Mouse (Mus musculus): Measurements from ENCODE around the gene Cdc7. TPM values are rescaled to one million over a fixed set of nuclear protein-coding genes. Genes with fewer than 3 reads are reported as not detected.
"Not testable (repeated sequence)": the region's sequence is repeated elsewhere in the genome, so short reads cannot be mapped to it uniquely, and the experiment has no call there.

The Cdc7 gene
- polyA plus RNA-seq, 1 experiment from 2014 or later: 35.0 TPM

- WGBS: 82% methylated on average over 3 of the region's 3 CpGs
Observed at GRCm38 (mm10) chr5:106959031-106959430, 5.1 kb upstream of the Cdc7 start.

GRCm38 (mm10) chr5:106960451-106960850 is 3.7 kb upstream of the Cdc7 start:
- Histone ChIP-seq H3K27ac (replicated peaks; ENCODE audit: low read depth, low read length) (no peak overlapping the region), H3K4me2 (ENCODE audit: low read depth, low read length) (no peak overlapping the region), H3K4me1 (ENCODE audit: control insufficient read depth, insufficient read depth, low read length) (peaks cover 3% of the 10 kb centered on the region; the same call in 1 of the 2 replicates), H3K9ac (ENCODE audit: low read depth, low read length) (no peak overlapping the region), H3K36me3 (ENCODE audit: control insufficient read depth, insufficient read depth, low read length) (no peaks in the 10 kb centered on the region), H3K9me3 (ENCODE audit: control insufficient read depth, low read length) (0 out of 2 replicates have a peak, but pooled peaks cover 5% of the 10 kb centered on the region), H3K27me3 (replicated peaks; ENCODE audit: control insufficient read depth, insufficient read depth, low read length) (no peaks in the 10 kb centered on the region), H3K4me3 (ENCODE audit: low read depth, low read length) (no peak overlapping the region)
- 80% methylated on average over 2 of the region's 2 CpGs for WGBS
- DNase-seq (ENCODE audit: low spot score): no peak
- ATAC-seq (ENCODE audit: low read depth): no peak

More at GRCm38 (mm10) chr5:106959031-106959430, 5.1 kb upstream of the Cdc7 start:
- Histone ChIP-seq H3K9me3 (ENCODE audit: control insufficient read depth, low read length) (peaks cover 5% of the 10 kb centered on the region; the same call in 1 of the 2 replicates), H3K9ac (ENCODE audit: low read depth, low read length) (no peak overlapping the region), H3K27me3 (replicated peaks; ENCODE audit: control insufficient read depth, insufficient read depth, low read length) (no peaks in the 10 kb centered on the region), H3K4me3 (ENCODE audit: low read depth, low read length) (no peak overlapping the region), H3K4me2 (ENCODE audit: low read depth, low read length) (no peak overlapping the region), H3K36me3 (ENCODE audit: control insufficient read depth, insufficient read depth, low read length) (no peaks in the 10 kb centered on the region), H3K27ac (replicated peaks; ENCODE audit: low read depth, low read length) (no peak overlapping the region), H3K4me1 (ENCODE audit: control insufficient read depth, insufficient read depth, low read length) (peaks cover 3% of the 10 kb centered on the region; the same call in 1 of the 2 replicates)
- DNase-seq (ENCODE audit: low spot score) (no peak), ATAC-seq (ENCODE audit: low read depth) (no peak)

- peak overlapping the region; percentile 88 for H3K4me2 ChIP-seq (ENCODE audit: low read depth, low read length)
- no peaks in the 10 kb centered on the region for H3K27me3 ChIP-seq (replicated peaks; ENCODE audit: control insufficient read depth, insufficient read depth, low read length)
- H3K4me3 ChIP-seq (ENCODE audit: low read depth, low read length): peak overlapping the region; percentile 85
- H3K4me1 ChIP-seq (ENCODE audit: control insufficient read depth, insufficient read depth, low read length): peaks cover 3% of the 10 kb centered on the region; the same call in 1 of the 2 replicates
- 0 out of 2 replicates have a peak, but pooled peaks cover 3% of the 10 kb centered on the region for H3K9me3 ChIP-seq (ENCODE audit: control insufficient read depth, low read length)
- peak overlapping the region; percentile 39; the same call in 1 of the 2 replicates for H3K27ac ChIP-seq (replicated peaks; ENCODE audit: low read depth, low read length)
- ATAC-seq (ENCODE audit: low read depth) (peak; percentile 90), DNase-seq (ENCODE audit: low spot score) (peak; percentile 33)
- WGBS: under 1% methylated on average over 38 of the region's 41 CpGs
- peak overlapping the region; percentile 80 for H3K9ac ChIP-seq (ENCODE audit: low read depth, low read length)
- H3K36me3 ChIP-seq (ENCODE audit: control insufficient read depth, insufficient read depth, low read length): peaks cover 14% of the 10 kb centered on the region
Observed at GRCm38 (mm10) chr5:106964513-106965014, 442 bp downstream of the Cdc7 start.

- H3K4me3 ChIP-seq (ENCODE audit: low read depth, low read length): no peak overlapping the region
- 91% methylated on average over 3 of the region's 3 CpGs for WGBS
- DNase-seq (ENCODE audit: low spot score) (no peak), ATAC-seq (ENCODE audit: low read depth) (no peak)
- no peak overlapping the region for H3K9ac ChIP-seq (ENCODE audit: low read depth, low read length)
- no peaks in the 10 kb centered on the region for H3K27me3 ChIP-seq (replicated peaks; ENCODE audit: control insufficient read depth, insufficient read depth, low read length)
- H3K9me3 ChIP-seq (ENCODE audit: control insufficient read depth, low read length): no peaks in the 10 kb centered on the region
- H3K4me2 ChIP-seq (ENCODE audit: low read depth, low read length): no peak overlapping the region
- peaks cover 32% of the 10 kb centered on the region for H3K36me3 ChIP-seq (ENCODE audit: control insufficient read depth, insufficient read depth, low read length)
- H3K4me1 ChIP-seq (ENCODE audit: control insufficient read depth, insufficient read depth, low read length): peaks cover 3% of the 10 kb centered on the region; the same call in 1 of the 2 replicates
- H3K27ac ChIP-seq (replicated peaks; ENCODE audit: low read depth, low read length): no peak overlapping the region
Observed at GRCm38 (mm10) chr5:106966443-106966842, 2.3 kb downstream of the Cdc7 start.

- Histone ChIP-seq H3K9me3 (ENCODE audit: control insufficient read depth, low read length) (no peaks in the 10 kb centered on the region), H3K4me1 (ENCODE audit: control insufficient read depth, insufficient read depth, low read length) (peaks cover 3% of the 10 kb centered on the region; the same call in 1 of the 2 replicates), H3K9ac (ENCODE audit: low read depth, low read length) (no peak overlapping the region), H3K4me2 (ENCODE audit: low read depth, low read length) (no peak overlapping the region), H3K4me3 (ENCODE audit: low read depth, low read length) (no peak overlapping the region), H3K27me3 (replicated peaks; ENCODE audit: control insufficient read depth, insufficient read depth, low read length) (no peaks in the 10 kb centered on the region), H3K27ac (replicated peaks; ENCODE audit: low read depth, low read length) (no peak overlapping the region), H3K36me3 (ENCODE audit: control insufficient read depth, insufficient read depth, low read length) (peaks cover 41% of the 10 kb centered on the region)
- 100% methylated on average over 1 of the region's 1 CpGs for WGBS
- ATAC-seq (ENCODE audit: low read depth) (no peak), DNase-seq (ENCODE audit: low spot score) (no peak)
Observed at GRCm38 (mm10) chr5:106967578-106967977, 3.5 kb downstream of the Cdc7 start.

GRCm38 (mm10) chr5:106973883-106974282 is 9.8 kb downstream of the Cdc7 start:
- no peak overlapping the region for H3K27ac ChIP-seq (replicated peaks; ENCODE audit: low read depth, low read length)
- DNase-seq (ENCODE audit: low spot score): no peak
- no peaks in the 10 kb centered on the region for H3K27me3 ChIP-seq (replicated peaks; ENCODE audit: control insufficient read depth, insufficient read depth, low read length)
- H3K4me1 ChIP-seq (ENCODE audit: control insufficient read depth, insufficient read depth, low read length): no peaks in the 10 kb centered on the region
- H3K4me3 ChIP-seq (ENCODE audit: low read depth, low read length): no peak overlapping the region
- H3K4me2 ChIP-seq (ENCODE audit: low read depth, low read length): no peak overlapping the region
- ATAC-seq (ENCODE audit: low read depth): no peak
- peaks cover 94% of the 10 kb centered on the region for H3K36me3 ChIP-seq (ENCODE audit: control insufficient read depth, insufficient read depth, low read length)
- H3K9me3 ChIP-seq (ENCODE audit: control insufficient read depth, low read length): no peaks in the 10 kb centered on the region
- no peak overlapping the region for H3K9ac ChIP-seq (ENCODE audit: low read depth, low read length)
- 83% methylated on average over 7 of the region's 7 CpGs for WGBS

GRCm38 (mm10) chr5:106979156-106979555 is 15.0 kb downstream of the Cdc7 start:
- ATAC-seq (ENCODE audit: low read depth) (no peak), DNase-seq (ENCODE audit: low spot score) (peak; percentile 43)
- no peak overlapping the region for H3K27ac ChIP-seq (replicated peaks; ENCODE audit: low read depth, low read length)
- H3K4me1 ChIP-seq (ENCODE audit: control insufficient read depth, insufficient read depth, low read length): no peaks in the 10 kb centered on the region
- H3K9ac ChIP-seq (ENCODE audit: low read depth, low read length): no peak overlapping the region
- no peak overlapping the region for H3K4me2 ChIP-seq (ENCODE audit: low read depth, low read length)
- peaks cover 84% of the 10 kb centered on the region for H3K36me3 ChIP-seq (ENCODE audit: control insufficient read depth, insufficient read depth, low read length)
- WGBS: 63% methylated on average over 7 of the region's 7 CpGs
- H3K9me3 ChIP-seq (ENCODE audit: control insufficient read depth, low read length): no peaks in the 10 kb centered on the region
- H3K4me3 ChIP-seq (ENCODE audit: low read depth, low read length): no peak overlapping the region
- no peaks in the 10 kb centered on the region for H3K27me3 ChIP-seq (replicated peaks; ENCODE audit: control insufficient read depth, insufficient read depth, low read length)

- Histone ChIP-seq H3K27me3 (replicated peaks; ENCODE audit: control insufficient read depth, insufficient read depth, low read length) (no peaks in the 10 kb centered on the region), H3K27ac (replicated peaks; ENCODE audit: low read depth, low read length) (no peak overlapping the region), H3K4me3 (ENCODE audit: low read depth, low read length) (no peak overlapping the region), H3K4me2 (ENCODE audit: low read depth, low read length) (no peak overlapping the region), H3K36me3 (ENCODE audit: control insufficient read depth, insufficient read depth, low read length) (peaks cover 71% of the 10 kb centered on the region), H3K4me1 (ENCODE audit: control insufficient read depth, insufficient read depth, low read length) (no peaks in the 10 kb centered on the region), H3K9ac (ENCODE audit: low read depth, low read length) (no peak overlapping the region), H3K9me3 (ENCODE audit: control insufficient read depth, low read length) (no peaks in the 10 kb centered on the region)
- ATAC-seq (ENCODE audit: low read depth) (no peak), DNase-seq (ENCODE audit: low spot score) (no peak)
- WGBS: 73% methylated on average over 7 of the region's 7 CpGs
Observed at GRCm38 (mm10) chr5:106982298-106982952, 18.3 kb downstream of the Cdc7 start.

GRCm38 (mm10) chr5:106984934-106985333 is 20.8 kb downstream of the Cdc7 start:
- H3K9ac ChIP-seq (ENCODE audit: low read depth, low read length); H3K4me2 ChIP-seq (ENCODE audit: low read depth, low read length); H3K27ac ChIP-seq (replicated peaks; ENCODE audit: low read depth, low read length); H3K4me1 ChIP-seq (ENCODE audit: control insufficient read depth, insufficient read depth, low read length); ATAC-seq (ENCODE audit: low read depth); H3K4me3 ChIP-seq (ENCODE audit: low read depth, low read length); H3K27me3 ChIP-seq (replicated peaks; ENCODE audit: control insufficient read depth, insufficient read depth, low read length); H3K9me3 ChIP-seq (ENCODE audit: control insufficient read depth, low read length); DNase-seq (ENCODE audit: low spot score): not testable (repeated sequence)
- WGBS: 93% methylated on average over 3 of the region's 3 CpGs
- peaks cover 50% of the 10 kb centered on the region for H3K36me3 ChIP-seq (ENCODE audit: control insufficient read depth, insufficient read depth, low read length)
